Mouse (Mus musculus) cerebral cortex, adult 2 months (tissue): ENCODE data around the gene B3galt1.

ENCODE experiments used
- WGBS: fragments of 180-500 bp; shearing (Covaris S2); methylation state at CpG from one replicate; pipeline ENCODE4 v1.1.7; 2018; 5-methylcytosine and 5-hydroxymethylcytosine counted together

Gene B3galt1

GRCm38 (mm10) chr2:67948408-67948807 lies 382.7 kb downstream of the B3galt1 start:
- WGBS: 65% methylated on average over 3 of the region's 3 CpGs

- 88% methylated on average over 4 of the region's 4 CpGs for WGBS
Observed at GRCm38 (mm10) chr2:67956182-67956581, 390.5 kb downstream of the B3galt1 start.

- WGBS: 85% methylated on average over 2 of the region's 2 CpGs
Observed at GRCm38 (mm10) chr2:67957561-67957960, 391.9 kb downstream of the B3galt1 start.

GRCm38 (mm10) chr2:67960711-67961110 lies 395.0 kb downstream of the B3galt1 start:
- WGBS: 59% methylated on average over 2 of the region's 2 CpGs

- WGBS: 65% methylated on average over 7 of the region's 7 CpGs
Observed at GRCm38 (mm10) chr2:67971091-67971490, 405.4 kb downstream of the B3galt1 start.

- 48% methylated on average over 6 of the region's 6 CpGs for WGBS
Observed at GRCm38 (mm10) chr2:67971576-67971975, 405.9 kb downstream of the B3galt1 start.

- 67% methylated on average over 4 of the region's 4 CpGs for WGBS
Observed at GRCm38 (mm10) chr2:67976488-67976887, 410.8 kb downstream of the B3galt1 start.

GRCm38 (mm10) chr2:67977620-67978262 lies 412.1 kb downstream of the B3galt1 start:
- WGBS: 48% methylated on average over 6 of the region's 6 CpGs

GRCm38 (mm10) chr2:67983563-67983962 lies 417.9 kb downstream of the B3galt1 start:
- 70% methylated on average over 3 of the region's 3 CpGs for WGBS

GRCm38 (mm10) chr2:67985133-67985532 lies 419.5 kb downstream of the B3galt1 start:
- WGBS: 78% methylated on average over 3 of the region's 3 CpGs

- WGBS: 91% methylated on average over 1 of the region's 1 CpGs
Observed at GRCm38 (mm10) chr2:67993421-67993820, 427.8 kb downstream of the B3galt1 start.

- 67% methylated on average over 1 of the region's 1 CpGs for WGBS
Observed at GRCm38 (mm10) chr2:68003091-68003490, 437.4 kb downstream of the B3galt1 start.

- WGBS: 90% methylated on average over 9 of the region's 9 CpGs
Observed at GRCm38 (mm10) chr2:68005210-68005609, 439.5 kb downstream of the B3galt1 start.

- 52% methylated on average over 7 of the region's 7 CpGs for WGBS
Observed at GRCm38 (mm10) chr2:68005711-68006110, 440.0 kb downstream of the B3galt1 start.

- 76% methylated on average over 4 of the region's 4 CpGs for WGBS
Observed at GRCm38 (mm10) chr2:68011336-68011735, 445.7 kb downstream of the B3galt1 start.

GRCm38 (mm10) chr2:68020251-68020680 lies 454.6 kb downstream of the B3galt1 start:
- 51% methylated on average over 5 of the region's 5 CpGs for WGBS

GRCm38 (mm10) chr2:68021541-68022152 lies 456.0 kb downstream of the B3galt1 start:
- WGBS: 90% methylated on average over 6 of the region's 6 CpGs

- 91% methylated on average over 2 of the region's 2 CpGs for WGBS
Observed at GRCm38 (mm10) chr2:68028811-68029210, 463.1 kb downstream of the B3galt1 start.

- 45% methylated on average over 3 of the region's 3 CpGs for WGBS
Observed at GRCm38 (mm10) chr2:68034711-68035110, 469.0 kb downstream of the B3galt1 start.

- 57% methylated on average over 5 of the region's 5 CpGs for WGBS
Observed at GRCm38 (mm10) chr2:68040752-68041151, 475.1 kb downstream of the B3galt1 start.

- WGBS: 88% methylated on average over 6 of the region's 6 CpGs
Observed at GRCm38 (mm10) chr2:68052481-68052880, 486.8 kb downstream of the B3galt1 start.

GRCm38 (mm10) chr2:68053243-68053642 lies 487.6 kb downstream of the B3galt1 start:
- WGBS: 80% methylated on average over 3 of the region's 3 CpGs

GRCm38 (mm10) chr2:68061341-68061740 lies 495.7 kb downstream of the B3galt1 start:
- WGBS: 58% methylated on average over 4 of the region's 4 CpGs
